Mouse (Mus musculus): ENCODE results near the gene Ttll12. TPM values are rescaled to one million over a fixed set of nuclear protein-coding genes. Genes with fewer than 3 reads are reported as not detected.

Gene Ttll12
- polyA plus RNA-seq, 2 experiments = 29.9 to 36.2 TPM

- WGBS (ENCODE audit: insufficient replicate concordance) = 69% methylated on average over 5 of the region's 5 CpGs
- Histone ChIP-seq H3K27ac (no peak overlapping the region), H3K4me3 (ENCODE audit: insufficient read depth in 1 of 2, low read depth in 2 of 2, low read length in 2 of 2) (no peak overlapping the region), H3K4me1 (replicated peaks; ENCODE audit: control insufficient read depth in 2 of 2, insufficient read depth in 2 of 2, low read length in 1 of 2) (peaks cover 3 to 4% of the 10 kb centered on the region in 2 experiments; a peak in 3 of 4 replicates), H3K27me3 (ENCODE audit: control insufficient read depth, insufficient read depth, low read length) (no peaks in the 10 kb centered on the region), H3K4me2 (ENCODE audit: low read depth) (no peak overlapping the region), H3K9ac (replicated peaks) (no peak overlapping the region), H3K9me3 (ENCODE audit: control insufficient read depth, low read length) (no peaks in the 10 kb centered on the region), H3K36me3 (replicated peaks; ENCODE audit: control insufficient read depth, insufficient read depth, low read depth) (peaks cover 32% of the 10 kb centered on the region)
- no peak for DNase-seq (ENCODE audit: low read depth in 3 of 3, low spot score in 3 of 3)
- TF ChIP-seq EP300 (IDR thresholded peaks at IDR 0.05; ENCODE audit: low read depth) = no peak
- no peak for TF ChIP-seq CTCF (IDR thresholded peaks at IDR 0.05; ENCODE audit: low read depth)
- ATAC-seq (ENCODE audit: insufficient read depth) = no peak
Observed at GRCm38 (mm10) chr15:83571636-83572035, 23.3 kb downstream of the Ttll12 start.

GRCm38 (mm10) chr15:83570641-83571040 is 24.3 kb downstream of the Ttll12 start:
- Histone ChIP-seq H3K36me3 (replicated peaks; ENCODE audit: control insufficient read depth, insufficient read depth, low read depth) (peaks cover 22% of the 10 kb centered on the region), H3K4me3 (ENCODE audit: insufficient read depth in 1 of 2, low read depth in 2 of 2, low read length in 2 of 2) (no peak overlapping the region), H3K9ac (replicated peaks) (no peak overlapping the region), H3K27ac (no peak overlapping the region), H3K4me2 (ENCODE audit: low read depth) (no peak overlapping the region), H3K9me3 (ENCODE audit: control insufficient read depth, low read length) (no peaks in the 10 kb centered on the region), H3K4me1 (replicated peaks; ENCODE audit: control insufficient read depth in 2 of 2, insufficient read depth in 2 of 2, low read length in 1 of 2) (peaks cover 8 to 12% of the 10 kb centered on the region in 2 experiments), H3K27me3 (ENCODE audit: control insufficient read depth, insufficient read depth, low read length) (no peaks in the 10 kb centered on the region)
- 53% methylated on average over 2 of the region's 2 CpGs for WGBS (ENCODE audit: insufficient replicate concordance)
- no peak for TF ChIP-seq EP300 (IDR thresholded peaks at IDR 0.05; ENCODE audit: low read depth)
- peak; percentile 67 for TF ChIP-seq CTCF (IDR thresholded peaks at IDR 0.05; ENCODE audit: low read depth)
- DNase-seq (ENCODE audit: low read depth in 3 of 3, low spot score in 3 of 3) (no peak), ATAC-seq (ENCODE audit: insufficient read depth) (no peak)

GRCm38 (mm10) chr15:83569682-83570081 is 25.3 kb downstream of the Ttll12 start:
- no peak for TF ChIP-seq CTCF (IDR thresholded peaks at IDR 0.05; ENCODE audit: low read depth)
- no peak for TF ChIP-seq EP300 (IDR thresholded peaks at IDR 0.05; ENCODE audit: low read depth)
- H3K27ac ChIP-seq = no peak overlapping the region
- peaks cover 12% of the 10 kb centered on the region for H3K36me3 ChIP-seq (replicated peaks; ENCODE audit: control insufficient read depth, insufficient read depth, low read depth)
- no peak overlapping the region for H3K9ac ChIP-seq (replicated peaks)
- H3K4me3 ChIP-seq (ENCODE audit: insufficient read depth in 1 of 2, low read depth in 2 of 2, low read length in 2 of 2) = no peak overlapping the region
- no peaks in the 10 kb centered on the region for H3K27me3 ChIP-seq (ENCODE audit: control insufficient read depth, insufficient read depth, low read length)
- peaks cover 15 to 20% of the 10 kb centered on the region in 2 experiments for H3K4me1 ChIP-seq (replicated peaks; ENCODE audit: control insufficient read depth in 2 of 2, insufficient read depth in 2 of 2, low read length in 1 of 2)
- no peak for ATAC-seq (ENCODE audit: insufficient read depth)
- DNase-seq (ENCODE audit: low read depth in 3 of 3, low spot score in 3 of 3) = no peak
- H3K9me3 ChIP-seq (ENCODE audit: control insufficient read depth, low read length) = no peaks in the 10 kb centered on the region
- WGBS (ENCODE audit: insufficient replicate concordance) = 53% methylated on average over 11 of the region's 11 CpGs
- no peak overlapping the region for H3K4me2 ChIP-seq (ENCODE audit: low read depth)

GRCm38 (mm10) chr15:83568544-83568943 is 26.4 kb downstream of the Ttll12 start:
- ATAC-seq (ENCODE audit: insufficient read depth) (no peak), DNase-seq (ENCODE audit: low read depth in 3 of 3, low spot score in 3 of 3) (no peak)
- no peaks in the 10 kb centered on the region for H3K9me3 ChIP-seq (ENCODE audit: control insufficient read depth, low read length)
- H3K36me3 ChIP-seq (replicated peaks; ENCODE audit: control insufficient read depth, insufficient read depth, low read depth) = peaks cover 8% of the 10 kb centered on the region
- no peak overlapping the region for H3K4me2 ChIP-seq (ENCODE audit: low read depth)
- no peak overlapping the region for H3K27ac ChIP-seq
- H3K27me3 ChIP-seq (ENCODE audit: control insufficient read depth, insufficient read depth, low read length) = no peaks in the 10 kb centered on the region
- H3K4me3 ChIP-seq (ENCODE audit: insufficient read depth in 1 of 2, low read depth in 2 of 2, low read length in 2 of 2) = no peak overlapping the region
- TF ChIP-seq CTCF (IDR thresholded peaks at IDR 0.05; ENCODE audit: low read depth) (no peak), EP300 (IDR thresholded peaks at IDR 0.05; ENCODE audit: low read depth) (no peak)
- WGBS (ENCODE audit: insufficient replicate concordance) = 78% methylated on average over 5 of the region's 5 CpGs
- no peak overlapping the region for H3K9ac ChIP-seq (replicated peaks)
- H3K4me1 ChIP-seq (replicated peaks; ENCODE audit: control insufficient read depth in 2 of 2, insufficient read depth in 2 of 2, low read length in 1 of 2) = peaks cover 18 to 23% of the 10 kb centered on the region in 2 experiments

GRCm38 (mm10) chr15:83567728-83568127 is 27.2 kb downstream of the Ttll12 start:
- Histone ChIP-seq H3K4me2 (ENCODE audit: low read depth) (no peak overlapping the region), H3K27me3 (ENCODE audit: control insufficient read depth, insufficient read depth, low read length) (no peaks in the 10 kb centered on the region), H3K4me1 (replicated peaks; ENCODE audit: control insufficient read depth in 2 of 2, insufficient read depth in 2 of 2, low read length in 1 of 2) (peaks cover 21 to 27% of the 10 kb centered on the region in 2 experiments), H3K27ac (no peak overlapping the region; the same call in 1 of the 2 replicates), H3K4me3 (ENCODE audit: insufficient read depth in 1 of 2, low read depth in 2 of 2, low read length in 2 of 2) (no peak overlapping the region), H3K9ac (replicated peaks) (no peak overlapping the region), H3K9me3 (ENCODE audit: control insufficient read depth, low read length) (no peaks in the 10 kb centered on the region), H3K36me3 (replicated peaks; ENCODE audit: control insufficient read depth, insufficient read depth, low read depth) (peaks cover 8% of the 10 kb centered on the region)
- TF ChIP-seq EP300 (IDR thresholded peaks at IDR 0.05; ENCODE audit: low read depth) (no peak), CTCF (IDR thresholded peaks at IDR 0.05; ENCODE audit: low read depth) (no peak)
- no peak for ATAC-seq (ENCODE audit: insufficient read depth)
- WGBS (ENCODE audit: insufficient replicate concordance) = 70% methylated on average over 3 of the region's 3 CpGs
- DNase-seq (ENCODE audit: low read depth in 3 of 3, low spot score in 3 of 3) = no peak

Measured in liver, embryonic 14.5 days (tissue).